Mouse (Mus musculus): ENCODE data around the gene Snrpa1. TPM values are rescaled to one million over a fixed set of nuclear protein-coding genes. Genes with fewer than 3 reads are reported as not detected.

The Snrpa1 gene
- polyA plus RNA-seq, 1 experiment from 2014 or later, result 69.6 TPM

DNA sequence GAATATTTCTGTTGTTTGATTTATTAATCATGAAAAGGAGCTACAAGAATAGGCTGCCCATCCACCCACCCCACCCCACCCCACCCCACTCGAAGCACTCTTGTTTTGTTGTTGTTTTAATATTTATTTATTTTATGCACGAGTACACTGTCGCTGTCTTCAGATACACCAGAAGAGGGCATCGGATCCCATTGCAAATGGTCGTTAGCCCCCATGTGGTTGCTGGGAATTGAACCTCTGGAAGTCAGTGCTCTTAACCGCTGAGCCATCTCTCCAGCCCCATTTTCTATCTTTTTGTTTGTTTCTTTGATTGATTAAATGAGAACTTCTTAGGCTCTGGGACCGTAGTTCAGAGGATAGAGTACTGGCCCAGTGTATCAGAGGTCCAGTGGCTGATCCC is 49.1 kb downstream of the Snrpa1 start:
- H3K9ac ChIP-seq (ENCODE audit: low read length), result no peak overlapping the region
- H3K27me3 ChIP-seq (ENCODE audit: control insufficient read depth, insufficient read depth, low read length), result no peaks in the 10 kb centered on the region
- H3K36me3 ChIP-seq (ENCODE audit: control insufficient read depth, insufficient read depth, low read length), result no peaks in the 10 kb centered on the region
- H3K27ac ChIP-seq (replicated peaks), result no peak overlapping the region
- ATAC-seq (ENCODE audit: low FRiP score, low TSS enrichment) (no peak), DNase-seq (ENCODE audit: low spot score) (no peak)
- 12% methylated on average over 7 of the region's 7 CpGs for WGBS
- H3K4me2 ChIP-seq (replicated peaks; ENCODE audit: low read depth), result no peak overlapping the region
- 0 out of 2 replicates have a peak, but pooled peaks cover 6% of the 10 kb centered on the region for H3K4me1 ChIP-seq (replicated peaks; ENCODE audit: control insufficient read depth, insufficient read depth)
- peak; percentile 66 for TF ChIP-seq CTCF (IDR thresholded peaks at IDR 0.05; ENCODE audit: low read depth)
- TF ChIP-seq EP300 (optimal IDR thresholded peaks at IDR 0.05), result no peak
- H3K4me3 ChIP-seq (ENCODE audit: low read depth, low read length), result no peak overlapping the region
- H3K9me3 ChIP-seq (ENCODE audit: control insufficient read depth, low read length), result no peaks in the 10 kb centered on the region

DNA sequence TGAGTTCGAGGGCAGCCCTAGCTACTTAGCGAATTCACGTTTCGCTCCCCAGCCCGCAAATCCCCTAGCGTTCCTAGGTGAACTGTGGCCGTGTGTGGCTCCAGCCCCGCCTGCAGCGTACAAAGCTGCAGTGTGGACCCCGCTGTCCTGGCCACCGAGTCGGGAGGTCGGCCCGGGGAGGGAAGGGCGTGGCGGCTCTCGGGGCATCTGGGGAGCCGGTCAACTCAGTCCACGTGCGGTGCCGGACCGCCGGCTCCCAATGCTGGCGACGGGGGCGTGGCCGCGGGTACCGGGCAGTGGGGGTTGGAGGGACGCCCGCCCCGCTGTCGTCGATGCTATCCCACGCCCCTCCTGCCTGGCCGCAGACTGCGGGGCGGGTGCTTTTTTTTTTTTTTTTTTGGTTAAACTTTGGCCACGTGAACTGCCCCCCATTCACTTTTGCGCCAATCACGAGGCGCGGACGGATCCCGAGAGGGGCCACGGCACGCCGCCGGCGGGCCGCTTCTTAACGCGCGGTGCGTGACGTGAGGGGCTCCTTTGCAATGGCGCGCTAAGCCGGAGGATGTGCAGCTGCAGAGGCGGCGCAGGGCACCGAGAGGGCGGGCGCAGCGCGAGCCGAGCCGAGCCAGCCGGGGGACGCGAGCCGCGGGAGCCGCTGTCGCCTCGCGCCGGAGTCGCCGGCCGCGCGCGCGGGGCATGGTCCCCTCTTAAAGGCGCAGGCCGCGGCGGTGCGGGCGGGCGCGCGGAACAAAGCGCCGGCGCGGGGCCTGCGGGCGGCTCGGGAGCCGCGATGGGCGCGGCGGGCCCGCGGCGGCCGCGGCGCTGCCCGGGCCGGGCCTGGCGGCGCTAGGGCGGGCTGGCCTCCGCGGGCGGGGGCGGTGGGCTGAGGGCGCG is 50.4 kb downstream of the Snrpa1 start, which contains the start of gene Chsy1:
Gene Chsy1, plus strand, starts transcription at position 555 of the 894 bp plus-strand sequence.
- TF ChIP-seq EP300 (optimal IDR thresholded peaks at IDR 0.05) (no peak), CTCF (IDR thresholded peaks at IDR 0.05; ENCODE audit: low read depth) (no peak)

GRCm38 (mm10) chr7:66109855-66110635 is 51.2 kb downstream of the Snrpa1 start:
- DNase-seq (ENCODE audit: low spot score) (peak; percentile 49), ATAC-seq (ENCODE audit: low FRiP score, low TSS enrichment) (no peak; the same call in none of the 2 replicates)
- H3K27me3 ChIP-seq (ENCODE audit: control insufficient read depth, insufficient read depth, low read length), result no peaks in the 10 kb centered on the region
- peak overlapping the region; percentile 90 for H3K9ac ChIP-seq (ENCODE audit: low read length)
- peak overlapping the region; percentile 95 for H3K4me2 ChIP-seq (replicated peaks; ENCODE audit: low read depth)
- H3K9me3 ChIP-seq (ENCODE audit: control insufficient read depth, low read length), result no peaks in the 10 kb centered on the region
- TF ChIP-seq CTCF (IDR thresholded peaks at IDR 0.05; ENCODE audit: low read depth) (no peak), EP300 (optimal IDR thresholded peaks at IDR 0.05) (no peak)
- H3K4me3 ChIP-seq (ENCODE audit: low read depth, low read length), result peak overlapping the region; percentile 74
- H3K27ac ChIP-seq (replicated peaks), result peak overlapping the region; percentile 88
- 0 out of 2 replicates have a peak, but pooled peaks cover 6% of the 10 kb centered on the region for H3K4me1 ChIP-seq (replicated peaks; ENCODE audit: control insufficient read depth, insufficient read depth)
- no peaks in the 10 kb centered on the region for H3K36me3 ChIP-seq (ENCODE audit: control insufficient read depth, insufficient read depth, low read length)
- under 1% methylated on average over 41 of the region's 77 CpGs for WGBS

More for the DNA sequence above, 50.4 kb downstream of the Snrpa1 start, which contains the start of gene Chsy1:
- H3K4me3 ChIP-seq (ENCODE audit: low read depth, low read length), result peak within 1 kb of the TSS; percentile 74
- ATAC-seq (ENCODE audit: low FRiP score, low TSS enrichment) (peak; percentile 85), DNase-seq (ENCODE audit: low spot score) (peak; percentile 87)
- peak within 1 kb of the TSS; percentile 90 for H3K9ac ChIP-seq (ENCODE audit: low read length)
- WGBS, result under 1% methylated on average over 78 of the region's 123 CpGs
- peak within 1 kb of the TSS; percentile 95 for H3K4me2 ChIP-seq (replicated peaks; ENCODE audit: low read depth)
- H3K27me3 ChIP-seq (ENCODE audit: control insufficient read depth, insufficient read depth, low read length), result no peaks in the 10 kb centered on the region
- H3K4me1 ChIP-seq (replicated peaks; ENCODE audit: control insufficient read depth, insufficient read depth), result 0 out of 2 replicates have a peak, but pooled peaks cover 6% of the 10 kb centered on the region
- no peaks in the 10 kb centered on the region for H3K9me3 ChIP-seq (ENCODE audit: control insufficient read depth, low read length)
- H3K36me3 ChIP-seq (ENCODE audit: control insufficient read depth, insufficient read depth, low read length), result no peaks in the 10 kb centered on the region
- H3K27ac ChIP-seq (replicated peaks), result peak within 1 kb of the TSS; percentile 88

GRCm38 (mm10) chr7:66110636-66111112 is 51.9 kb downstream of the Snrpa1 start:
- peak overlapping the region; percentile 74 for H3K4me3 ChIP-seq (ENCODE audit: low read depth, low read length)
- WGBS, result 2% methylated on average over 10 of the region's 10 CpGs
- 0 out of 2 replicates have a peak, but pooled peaks cover 7% of the 10 kb centered on the region for H3K4me1 ChIP-seq (replicated peaks; ENCODE audit: control insufficient read depth, insufficient read depth)
- no peak overlapping the region for H3K27ac ChIP-seq (replicated peaks)
- H3K4me2 ChIP-seq (replicated peaks; ENCODE audit: low read depth), result peak overlapping the region; percentile 95
- H3K36me3 ChIP-seq (ENCODE audit: control insufficient read depth, insufficient read depth, low read length), result no peaks in the 10 kb centered on the region
- TF ChIP-seq CTCF (IDR thresholded peaks at IDR 0.05; ENCODE audit: low read depth) (no peak), EP300 (optimal IDR thresholded peaks at IDR 0.05) (no peak)
- ATAC-seq (ENCODE audit: low FRiP score, low TSS enrichment), result no peak
- H3K27me3 ChIP-seq (ENCODE audit: control insufficient read depth, insufficient read depth, low read length), result no peaks in the 10 kb centered on the region
- DNase-seq (ENCODE audit: low spot score), result peak; percentile 31
- no peaks in the 10 kb centered on the region for H3K9me3 ChIP-seq (ENCODE audit: control insufficient read depth, low read length)
- H3K9ac ChIP-seq (ENCODE audit: low read length), result peak overlapping the region; percentile 90

DNA sequence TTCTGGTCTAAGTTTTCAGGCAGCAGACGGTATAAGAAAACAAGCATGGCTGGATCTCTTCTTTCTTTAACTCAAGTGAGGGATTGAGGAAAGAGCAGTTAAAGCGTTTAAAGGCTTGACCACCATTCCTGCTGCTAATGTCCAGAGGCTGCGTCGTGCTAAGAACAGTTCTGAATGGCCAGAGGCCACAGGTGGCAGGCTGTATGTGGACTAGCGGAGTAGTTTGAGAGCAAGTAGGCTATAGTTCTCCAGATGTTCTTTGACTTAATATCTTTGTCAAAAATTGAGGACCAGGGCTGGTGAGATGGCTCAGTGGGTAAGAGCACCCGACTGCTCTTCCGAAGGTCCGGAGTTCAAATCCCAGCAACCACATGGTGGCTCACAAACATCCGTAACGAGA is 52.4 kb downstream of the Snrpa1 start:
- no peaks in the 10 kb centered on the region for H3K27me3 ChIP-seq (ENCODE audit: control insufficient read depth, insufficient read depth, low read length)
- H3K9ac ChIP-seq (ENCODE audit: low read length), result peak overlapping the region; percentile 90
- H3K4me1 ChIP-seq (replicated peaks; ENCODE audit: control insufficient read depth, insufficient read depth), result 0 out of 2 replicates have a peak, but pooled peaks cover 8% of the 10 kb centered on the region
- no peak overlapping the region for H3K27ac ChIP-seq (replicated peaks)
- ATAC-seq (ENCODE audit: low FRiP score, low TSS enrichment), result no peak
- WGBS, result 59% methylated on average over 10 of the region's 10 CpGs
- H3K4me3 ChIP-seq (ENCODE audit: low read depth, low read length), result peak overlapping the region; percentile 74
- H3K9me3 ChIP-seq (ENCODE audit: control insufficient read depth, low read length), result no peaks in the 10 kb centered on the region
- peak overlapping the region; percentile 95 for H3K4me2 ChIP-seq (replicated peaks; ENCODE audit: low read depth)
- no peak for TF ChIP-seq EP300 (optimal IDR thresholded peaks at IDR 0.05)
- no peak for TF ChIP-seq CTCF (IDR thresholded peaks at IDR 0.05; ENCODE audit: low read depth)
- DNase-seq (ENCODE audit: low spot score), result no peak
- no peaks in the 10 kb centered on the region for H3K36me3 ChIP-seq (ENCODE audit: control insufficient read depth, insufficient read depth, low read length)

Measured in stomach, postnatal 0 days (tissue).